Mouse (Mus musculus): ENCODE results near the gene Cd3d. TPM values are rescaled to one million over a fixed set of nuclear protein-coding genes. Genes with fewer than 3 reads are reported as not detected.
"Not testable (repeated sequence)": the region's sequence is repeated elsewhere in the genome, so short reads cannot be mapped to it uniquely, and the experiment has no call there.

Cd3d gene
- polyA plus RNA-seq, 1 experiment from 2014 or later = not detected

GRCm38 (mm10) chr9:44967763-44968162 is 13.8 kb upstream of the Cd3d start:
- ATAC-seq; H3K36me3 ChIP-seq (ENCODE audit: control insufficient read depth, insufficient read depth, low read length); H3K9me3 ChIP-seq (replicated peaks; ENCODE audit: control insufficient read depth, low read length, poor library complexity, severe bottlenecking); H3K9ac ChIP-seq (ENCODE audit: low read depth, low read length); H3K27ac ChIP-seq (ENCODE audit: low read length); H3K4me2 ChIP-seq (ENCODE audit: low read length); H3K27me3 ChIP-seq (ENCODE audit: control insufficient read depth, insufficient read depth, low read depth, low read length); H3K4me3 ChIP-seq (ENCODE audit: low read depth, low read length): not testable (repeated sequence)
- 88% methylated on average over 5 of the region's 5 CpGs for WGBS
- H3K4me1 ChIP-seq (ENCODE audit: control insufficient read depth, insufficient read depth, low read length) = peaks cover 18% of the 10 kb centered on the region

- Histone ChIP-seq H3K9me3 (replicated peaks; ENCODE audit: control insufficient read depth, low read length, poor library complexity, severe bottlenecking) (no peaks in the 10 kb centered on the region), H3K4me3 (ENCODE audit: low read depth, low read length) (no peak overlapping the region), H3K9ac (ENCODE audit: low read depth, low read length) (no peak overlapping the region), H3K4me2 (ENCODE audit: low read length) (no peak overlapping the region), H3K4me1 (ENCODE audit: control insufficient read depth, insufficient read depth, low read length) (peaks cover 10% of the 10 kb centered on the region), H3K36me3 (ENCODE audit: control insufficient read depth, insufficient read depth, low read length) (no peaks in the 10 kb centered on the region), H3K27me3 (ENCODE audit: control insufficient read depth, insufficient read depth, low read depth, low read length) (peaks cover 14% of the 10 kb centered on the region), H3K27ac (ENCODE audit: low read length) (no peak overlapping the region)
- 73% methylated on average over 1 of the region's 1 CpGs for WGBS
- no peak for ATAC-seq
Measured at GRCm38 (mm10) chr9:44969450-44969849, 12.1 kb upstream of the Cd3d start.

GRCm38 (mm10) chr9:44977813-44978212 is 3.8 kb upstream of the Cd3d start:
- Histone ChIP-seq H3K9me3 (replicated peaks; ENCODE audit: control insufficient read depth, low read length, poor library complexity, severe bottlenecking) (no peaks in the 10 kb centered on the region), H3K36me3 (ENCODE audit: control insufficient read depth, insufficient read depth, low read length) (no peaks in the 10 kb centered on the region), H3K4me1 (ENCODE audit: control insufficient read depth, insufficient read depth, low read length) (no peaks in the 10 kb centered on the region), H3K27ac (ENCODE audit: low read length) (no peak overlapping the region), H3K27me3 (ENCODE audit: control insufficient read depth, insufficient read depth, low read depth, low read length) (peaks cover 12% of the 10 kb centered on the region), H3K4me3 (ENCODE audit: low read depth, low read length) (no peak overlapping the region), H3K9ac (ENCODE audit: low read depth, low read length) (no peak overlapping the region), H3K4me2 (ENCODE audit: low read length) (no peak overlapping the region)
- 83% methylated on average over 6 of the region's 6 CpGs for WGBS
- no peak for ATAC-seq

DNA sequence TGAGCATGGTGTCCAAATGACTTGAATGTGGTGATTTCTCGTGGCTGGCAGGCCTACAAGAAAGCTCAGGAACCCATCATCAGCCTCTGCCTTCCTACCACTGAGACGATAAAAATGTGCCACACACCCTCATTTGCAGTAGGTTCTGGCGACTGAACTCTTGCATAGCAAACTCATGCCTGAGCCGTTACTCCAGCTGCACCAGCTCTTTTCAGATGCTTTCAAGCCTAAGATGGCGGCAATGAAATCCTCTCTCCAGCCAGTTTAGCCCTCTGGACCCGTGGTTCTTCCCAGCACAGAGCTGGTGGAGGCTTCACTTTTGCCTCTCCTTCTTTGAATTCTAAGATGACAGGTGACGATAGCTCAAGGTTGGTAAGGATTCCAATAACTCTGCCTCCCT is 1.8 kb upstream of the Cd3d start:
- no peak overlapping the region for H3K4me2 ChIP-seq (ENCODE audit: low read length)
- no peaks in the 10 kb centered on the region; the same call in 1 of the 2 replicates for H3K27me3 ChIP-seq (ENCODE audit: control insufficient read depth, insufficient read depth, low read depth, low read length)
- H3K4me3 ChIP-seq (ENCODE audit: low read depth, low read length) = no peak overlapping the region
- no peak for ATAC-seq
- no peak overlapping the region for H3K27ac ChIP-seq (ENCODE audit: low read length)
- no peaks in the 10 kb centered on the region for H3K4me1 ChIP-seq (ENCODE audit: control insufficient read depth, insufficient read depth, low read length)
- H3K9ac ChIP-seq (ENCODE audit: low read depth, low read length) = no peak overlapping the region
- 77% methylated on average over 7 of the region's 7 CpGs for WGBS
- no peaks in the 10 kb centered on the region for H3K36me3 ChIP-seq (ENCODE audit: control insufficient read depth, insufficient read depth, low read length)
- H3K9me3 ChIP-seq (replicated peaks; ENCODE audit: control insufficient read depth, low read length, poor library complexity, severe bottlenecking) = no peaks in the 10 kb centered on the region

- H3K4me3 ChIP-seq (ENCODE audit: low read depth, low read length) = no peak within 1 kb of the TSS
- H3K4me2 ChIP-seq (ENCODE audit: low read length) = no peak within 1 kb of the TSS
- no peak for ATAC-seq
- H3K9me3 ChIP-seq (replicated peaks; ENCODE audit: control insufficient read depth, low read length, poor library complexity, severe bottlenecking) = no peaks in the 10 kb centered on the region
- H3K27ac ChIP-seq (ENCODE audit: low read length) = no peak within 1 kb of the TSS
- H3K4me1 ChIP-seq (ENCODE audit: control insufficient read depth, insufficient read depth, low read length) = no peaks in the 10 kb centered on the region
- H3K27me3 ChIP-seq (ENCODE audit: control insufficient read depth, insufficient read depth, low read depth, low read length) = no peaks in the 10 kb centered on the region; the same call in 1 of the 2 replicates
- H3K9ac ChIP-seq (ENCODE audit: low read depth, low read length) = no peak within 1 kb of the TSS
- H3K36me3 ChIP-seq (ENCODE audit: control insufficient read depth, insufficient read depth, low read length) = no peaks in the 10 kb centered on the region
- WGBS = 67% methylated on average over 3 of the region's 3 CpGs
Measured at GRCm38 (mm10) chr9:44980242-44980641, 1.3 kb upstream of the Cd3d start, which contains the start of gene Cd3g. Gene Cd3g, minus strand, starts transcription at chr9:44980431.

DNA sequence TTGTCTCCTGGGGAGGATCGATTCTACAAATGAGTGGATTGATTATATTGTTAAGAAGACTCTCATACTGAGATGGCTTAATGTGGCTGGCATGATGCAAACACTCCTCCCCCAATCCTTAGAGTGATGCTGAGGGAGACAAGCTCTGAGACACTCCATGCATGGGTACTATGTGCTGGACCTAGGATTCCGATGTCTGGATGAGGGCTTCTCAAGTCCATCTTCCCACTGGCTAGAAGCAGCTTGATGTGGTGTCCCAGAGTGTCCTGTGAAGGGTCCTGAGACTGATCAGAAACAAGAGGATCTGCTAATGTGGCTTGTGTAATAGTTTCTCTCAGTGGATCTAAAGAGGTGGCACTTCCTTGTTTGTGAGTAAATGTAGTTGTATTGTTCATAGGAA is 482 bp upstream of the Cd3d start:
- 96% methylated on average over 2 of the region's 2 CpGs for WGBS
- Histone ChIP-seq H3K4me1 (ENCODE audit: control insufficient read depth, insufficient read depth, low read length) (no peaks in the 10 kb centered on the region), H3K27me3 (ENCODE audit: control insufficient read depth, insufficient read depth, low read depth, low read length) (no peaks in the 10 kb centered on the region), H3K4me3 (ENCODE audit: low read depth, low read length) (no peak overlapping the region), H3K27ac (ENCODE audit: low read length) (no peak overlapping the region), H3K9me3 (replicated peaks; ENCODE audit: control insufficient read depth, low read length, poor library complexity, severe bottlenecking) (no peaks in the 10 kb centered on the region), H3K9ac (ENCODE audit: low read depth, low read length) (no peak overlapping the region), H3K36me3 (ENCODE audit: control insufficient read depth, insufficient read depth, low read length) (no peaks in the 10 kb centered on the region), H3K4me2 (ENCODE audit: low read length) (no peak overlapping the region)
- no peak for ATAC-seq

- Histone ChIP-seq H3K4me1 (ENCODE audit: control insufficient read depth, insufficient read depth, low read length) (no peaks in the 10 kb centered on the region), H3K36me3 (ENCODE audit: control insufficient read depth, insufficient read depth, low read length) (no peaks in the 10 kb centered on the region), H3K27ac (ENCODE audit: low read length) (no peak overlapping the region), H3K4me3 (ENCODE audit: low read depth, low read length) (no peak overlapping the region), H3K9me3 (replicated peaks; ENCODE audit: control insufficient read depth, low read length, poor library complexity, severe bottlenecking) (no peaks in the 10 kb centered on the region), H3K9ac (ENCODE audit: low read depth, low read length) (no peak overlapping the region), H3K4me2 (ENCODE audit: low read length) (no peak overlapping the region), H3K27me3 (ENCODE audit: control insufficient read depth, insufficient read depth, low read depth, low read length) (no peaks in the 10 kb centered on the region)
- 91% methylated on average over 8 of the region's 8 CpGs for WGBS
- no peak for ATAC-seq
Measured at GRCm38 (mm10) chr9:44982081-44982480, 495 bp downstream of the Cd3d start.

- H3K27ac ChIP-seq (ENCODE audit: low read length) = no peak overlapping the region
- H3K27me3 ChIP-seq (ENCODE audit: control insufficient read depth, insufficient read depth, low read depth, low read length) = no peaks in the 10 kb centered on the region
- H3K9me3 ChIP-seq (replicated peaks; ENCODE audit: control insufficient read depth, low read length, poor library complexity, severe bottlenecking) = no peaks in the 10 kb centered on the region
- WGBS = 83% methylated on average over 3 of the region's 3 CpGs
- H3K4me1 ChIP-seq (ENCODE audit: control insufficient read depth, insufficient read depth, low read length) = no peaks in the 10 kb centered on the region
- H3K9ac ChIP-seq (ENCODE audit: low read depth, low read length) = no peak overlapping the region
- no peaks in the 10 kb centered on the region for H3K36me3 ChIP-seq (ENCODE audit: control insufficient read depth, insufficient read depth, low read length)
- H3K4me2 ChIP-seq (ENCODE audit: low read length) = no peak overlapping the region
- ATAC-seq = no peak
- no peak overlapping the region for H3K4me3 ChIP-seq (ENCODE audit: low read depth, low read length)
Measured at GRCm38 (mm10) chr9:44982531-44982930, 945 bp downstream of the Cd3d start.

DNA sequence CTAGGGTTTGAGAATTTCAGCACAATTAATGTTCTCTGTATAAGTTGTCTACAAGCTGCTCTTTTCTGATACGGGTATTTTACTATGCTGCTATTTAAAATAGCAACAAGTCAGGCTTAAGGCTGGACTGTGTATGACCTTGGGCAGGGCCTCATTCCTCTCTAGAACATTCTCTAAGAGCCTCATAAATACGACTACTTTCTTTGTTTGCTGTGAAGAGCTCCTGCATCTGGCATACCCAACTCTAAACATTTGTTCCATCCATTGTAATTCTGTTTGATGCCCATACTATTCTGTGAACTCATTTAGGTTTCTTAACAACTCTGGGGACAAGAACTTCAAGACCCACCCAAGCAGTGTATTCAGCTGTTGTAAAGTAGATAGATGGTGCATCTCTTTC is 1.4 kb downstream of the Cd3d start:
- no peaks in the 10 kb centered on the region for H3K4me1 ChIP-seq (ENCODE audit: control insufficient read depth, insufficient read depth, low read length)
- H3K4me2 ChIP-seq (ENCODE audit: low read length) = no peak overlapping the region
- ATAC-seq = no peak
- no peaks in the 10 kb centered on the region for H3K36me3 ChIP-seq (ENCODE audit: control insufficient read depth, insufficient read depth, low read length)
- H3K27me3 ChIP-seq (ENCODE audit: control insufficient read depth, insufficient read depth, low read depth, low read length) = no peaks in the 10 kb centered on the region
- H3K9me3 ChIP-seq (replicated peaks; ENCODE audit: control insufficient read depth, low read length, poor library complexity, severe bottlenecking) = no peaks in the 10 kb centered on the region
- H3K4me3 ChIP-seq (ENCODE audit: low read depth, low read length) = no peak overlapping the region
- no peak overlapping the region for H3K9ac ChIP-seq (ENCODE audit: low read depth, low read length)
- 82% methylated on average over 2 of the region's 2 CpGs for WGBS
- H3K27ac ChIP-seq (ENCODE audit: low read length) = no peak overlapping the region

Measured in midbrain, embryonic 16.5 days (tissue).